Mouse (Mus musculus) hindbrain, postnatal 0 days (tissue): ENCODE results near the gene Th. TPM values are rescaled to one million over a fixed set of nuclear protein-coding genes. Genes with fewer than 3 reads are reported as not detected.

Experiments used
- ATAC-seq: fragments of 200-750 bp; cut with Nextera tagmentation; 2 replicates; pipeline ENCODE4 v1.8.0; 2017; ENCODE audit warnings: mild to moderate bottlenecking, moderate TSS enrichment, moderate library complexity
- DNase-seq: peaks from one replicate; pipeline ENCODE4 v3.0.0-alpha.2; 2015; ENCODE audit warnings: low spot score
- H3K27ac ChIP-seq: fragments of 300-500 bp; sonication (generic); 2 replicates; pipeline ENCODE4 v1.5.1; 2014; ENCODE audit warnings: mild to moderate bottlenecking
- H3K27me3 ChIP-seq: fragments of 300-500 bp; sonication (generic); 2 replicates; pipeline ENCODE4 v1.6.1; 2014; ENCODE audit warnings: low read length, mixed read lengths; ENCODE audit not compliant: insufficient read depth
- H3K36me3 ChIP-seq: fragments of 300-500 bp; sonication (generic); 2 replicates; pipeline ENCODE4 v1.6.1; 2014; ENCODE audit warnings: low read length, mixed read lengths; ENCODE audit not compliant: insufficient read depth
- H3K4me1 ChIP-seq: fragments of 300-500 bp; sonication (generic); 2 replicates; pipeline ENCODE4 v1.6.1; 2014; ENCODE audit warnings: antibody characterized with exemption, low read length, mixed read lengths; ENCODE audit not compliant: insufficient read depth
- H3K4me2 ChIP-seq: fragments of 300-500 bp; sonication (generic); 2 replicates; pipeline ENCODE4 v1.6.1; 2014; ENCODE audit warnings: low read depth, mild to moderate bottlenecking, low read length, moderate library complexity, mixed read lengths
- H3K4me3 ChIP-seq: fragments of 300-500 bp; sonication (generic); 2 replicates; pipeline ENCODE4 v1.5.1; 2014; ENCODE audit warnings: low read length
- H3K9ac ChIP-seq: fragments of 300-500 bp; sonication (generic); replicated peaks from 2 replicates; pipeline ENCODE4 v1.6.1; 2014; ENCODE audit warnings: mild to moderate bottlenecking, low read length, moderate library complexity, mixed read lengths
- H3K9me3 ChIP-seq: fragments of 300-500 bp; sonication (generic); 2 replicates; pipeline ENCODE4 v1.6.1; 2016; ENCODE audit warnings: low read length, mixed read lengths
- CTCF ChIP-seq: IDR thresholded peaks from 2 replicates; pipeline ENCODE4 v1.5.1; 2016; ENCODE audit warnings: antibody characterized with exemption, control low read depth, low read depth
- WGBS: fragments of 180-500 bp; shearing (Covaris S2); extraction: QIAGEN DNeasy Blood & Tissue Kit; methylation state at CpG from one replicate; pipeline ENCODE4 v1.1.7; 2014; 5-methylcytosine and 5-hydroxymethylcytosine counted together
- polyA plus RNA-seq: library from polyadenylated mRNA; unstranded; fragments of >200 nt; fragmentation: Nextera tagmentation; extraction: Ambion mirVana; gene quantifications from 2 replicates; pipeline ENCODE4 v1.2.1, GENCODE M21; 2015
- total RNA-seq: library from RNA; depleted of rRNA; stranded (reverse); fragments of >200 nt; gene quantifications from 2 replicates; pipeline ENCODE4 v1.2.3, GENCODE M21; 2014

The Th gene
- total and polyA plus RNA-seq, 2 experiments from 2014 or later: 12.0 to 13.3 TPM

DNA sequence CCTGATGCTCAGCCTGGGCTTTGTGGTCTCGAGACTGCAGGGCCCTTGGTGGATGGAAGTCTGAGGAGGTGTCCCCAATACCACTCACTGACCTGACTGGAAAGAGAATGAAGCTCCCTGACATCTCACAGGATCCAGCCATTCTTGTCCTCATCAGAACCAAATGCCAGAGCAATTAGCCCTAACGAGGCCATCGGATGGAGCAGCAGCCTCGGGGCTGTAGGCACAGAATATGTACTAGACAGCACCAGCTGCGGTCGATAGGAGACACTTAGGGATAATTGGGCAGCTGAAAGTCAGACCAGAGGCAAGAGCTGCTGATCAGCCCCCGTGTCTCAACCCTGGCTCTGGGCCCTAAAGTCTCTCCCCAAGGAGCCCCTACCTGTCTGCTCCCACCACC, 26.6 kb downstream of the Th start:
- TF ChIP-seq CTCF: no peak
- 65% methylated on average over 7 of the region's 7 CpGs for WGBS
- Histone ChIP-seq H3K9me3 (no peaks in the 10 kb centered on the region), H3K4me1 (peaks cover 12% of the 10 kb centered on the region), H3K4me3 (no peak overlapping the region), H3K27ac (no peak overlapping the region), H3K4me2 (no peak overlapping the region), H3K36me3 (no peaks in the 10 kb centered on the region), H3K9ac (no peak overlapping the region), H3K27me3 (no peaks in the 10 kb centered on the region)
- DNase-seq: no peak
- ATAC-seq: no peak

DNA sequence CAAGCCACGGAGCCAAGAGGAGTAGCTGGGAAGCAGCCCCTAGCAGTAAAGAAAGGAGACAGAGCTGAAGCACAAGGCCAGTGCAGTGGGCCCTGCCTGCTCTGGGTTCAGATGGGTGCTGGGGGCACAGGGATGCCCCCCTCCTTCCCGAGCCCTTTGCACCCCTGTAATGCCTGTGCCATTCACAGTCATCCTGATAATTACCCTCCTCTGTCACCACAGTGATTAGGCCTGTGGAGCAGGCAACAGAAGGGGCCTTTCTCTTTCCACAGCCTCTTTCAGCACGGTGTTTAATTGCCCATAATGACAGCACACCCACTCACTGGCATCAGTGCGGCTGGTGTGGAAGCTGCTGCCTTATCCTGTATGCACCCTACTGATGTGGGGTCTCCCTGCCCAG, 28.0 kb downstream of the Th start:
- no peaks in the 10 kb centered on the region for H3K9me3 ChIP-seq
- TF ChIP-seq CTCF: no peak
- no peaks in the 10 kb centered on the region for H3K27me3 ChIP-seq
- 13% methylated on average over 4 of the region's 4 CpGs for WGBS
- H3K4me1 ChIP-seq: peaks cover 12% of the 10 kb centered on the region
- 0 out of 2 replicates have a peak overlapping the region, but pooled peaks have one; percentile 22 for H3K27ac ChIP-seq
- DNase-seq (peak; percentile 61), ATAC-seq (peak; percentile 82)
- H3K4me2 ChIP-seq: no peak overlapping the region
- H3K4me3 ChIP-seq: no peak overlapping the region
- no peaks in the 10 kb centered on the region for H3K36me3 ChIP-seq
- no peak overlapping the region for H3K9ac ChIP-seq

DNA sequence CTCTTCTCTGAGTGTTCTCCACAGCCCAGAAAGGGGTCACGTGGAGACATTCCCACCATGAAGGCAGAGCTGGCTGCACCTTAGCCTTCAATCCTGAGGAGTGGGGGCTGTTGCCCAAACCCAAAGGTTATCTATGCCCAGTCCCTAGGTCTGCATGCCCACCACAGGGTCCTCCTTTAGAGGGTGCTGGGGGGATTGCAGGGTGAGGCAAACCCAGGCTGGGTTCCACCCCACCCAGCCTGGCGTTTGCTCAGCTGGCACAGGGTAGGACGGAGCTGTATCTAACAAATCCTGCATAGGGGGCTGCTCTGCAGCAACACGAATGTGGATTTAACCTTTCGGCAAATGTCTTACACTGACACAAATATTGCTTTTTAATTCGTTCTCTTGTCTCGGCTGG, 29.2 kb downstream of the Th start:
- H3K4me3 ChIP-seq: no peak overlapping the region
- H3K27ac ChIP-seq: no peak overlapping the region
- no peaks in the 10 kb centered on the region for H3K36me3 ChIP-seq
- H3K4me1 ChIP-seq: peaks cover 12% of the 10 kb centered on the region
- H3K9ac ChIP-seq: no peak overlapping the region
- 55% methylated on average over 7 of the region's 7 CpGs for WGBS
- no peak for TF ChIP-seq CTCF
- H3K9me3 ChIP-seq: no peaks in the 10 kb centered on the region
- ATAC-seq: no peak
- H3K27me3 ChIP-seq: no peaks in the 10 kb centered on the region
- no peak overlapping the region for H3K4me2 ChIP-seq
- DNase-seq: no peak

DNA sequence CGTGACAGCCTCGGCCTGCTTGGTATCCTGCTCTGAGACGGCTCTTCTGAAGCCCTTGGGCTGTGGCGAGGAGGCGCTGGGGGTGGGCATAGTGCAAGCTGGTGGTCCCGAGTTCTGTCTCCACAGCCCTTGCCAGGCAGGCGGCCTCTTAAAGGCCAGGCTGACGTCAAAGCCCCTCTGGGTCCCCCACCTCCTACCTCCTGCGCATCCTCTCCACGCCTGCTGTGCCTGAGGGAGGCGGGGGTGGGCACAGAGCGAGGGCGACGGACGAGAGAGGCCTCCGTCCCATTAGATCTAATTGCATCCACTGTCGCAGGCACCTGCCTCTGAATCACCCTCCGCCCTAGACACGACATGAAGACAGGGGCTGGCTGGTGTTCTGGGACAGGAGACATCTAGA, 31.1 kb downstream of the Th start:
- H3K4me2 ChIP-seq: no peak overlapping the region
- 62% methylated on average over 19 of the region's 19 CpGs for WGBS
- no peak for ATAC-seq

DNA sequence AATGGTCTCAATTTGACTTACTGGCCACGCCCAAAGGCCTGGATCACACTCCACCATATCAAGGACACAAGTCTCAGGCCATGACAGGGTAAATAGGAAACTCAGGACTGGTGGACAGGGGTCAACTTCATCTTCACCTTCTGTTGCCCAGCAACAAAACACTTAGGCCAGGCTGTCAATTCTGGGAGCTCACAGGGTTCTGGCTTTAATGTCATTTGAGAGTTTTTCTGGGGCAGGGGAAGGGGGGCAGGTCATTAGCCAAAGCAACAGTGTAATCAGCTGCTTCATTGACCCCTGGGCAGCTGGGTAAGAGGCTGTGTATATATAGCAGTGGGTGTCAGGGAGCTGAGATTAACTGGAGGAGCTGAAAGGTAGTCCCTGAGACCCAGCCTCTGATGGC, 33.5 kb downstream of the Th start:
- 64% methylated on average over 1 of the region's 1 CpGs for WGBS
- Histone ChIP-seq H3K4me3 (no peak overlapping the region), H3K9ac (no peak overlapping the region), H3K4me1 (peaks cover 7% of the 10 kb centered on the region), H3K27me3 (no peaks in the 10 kb centered on the region), H3K9me3 (no peaks in the 10 kb centered on the region), H3K27ac (no peak overlapping the region), H3K4me2 (no peak overlapping the region), H3K36me3 (no peaks in the 10 kb centered on the region)
- ATAC-seq: no peak
- TF ChIP-seq CTCF: no peak
- DNase-seq: no peak

More for the DNA sequence above, 31.1 kb downstream of the Th start:
- Histone ChIP-seq H3K9me3 (no peaks in the 10 kb centered on the region), H3K27me3 (no peaks in the 10 kb centered on the region), H3K4me3 (no peak overlapping the region), H3K27ac (no peak overlapping the region), H3K36me3 (no peaks in the 10 kb centered on the region), H3K4me1 (peaks cover 12% of the 10 kb centered on the region), H3K9ac (no peak overlapping the region)
- TF ChIP-seq CTCF: no peak
- DNase-seq: no peak

DNA sequence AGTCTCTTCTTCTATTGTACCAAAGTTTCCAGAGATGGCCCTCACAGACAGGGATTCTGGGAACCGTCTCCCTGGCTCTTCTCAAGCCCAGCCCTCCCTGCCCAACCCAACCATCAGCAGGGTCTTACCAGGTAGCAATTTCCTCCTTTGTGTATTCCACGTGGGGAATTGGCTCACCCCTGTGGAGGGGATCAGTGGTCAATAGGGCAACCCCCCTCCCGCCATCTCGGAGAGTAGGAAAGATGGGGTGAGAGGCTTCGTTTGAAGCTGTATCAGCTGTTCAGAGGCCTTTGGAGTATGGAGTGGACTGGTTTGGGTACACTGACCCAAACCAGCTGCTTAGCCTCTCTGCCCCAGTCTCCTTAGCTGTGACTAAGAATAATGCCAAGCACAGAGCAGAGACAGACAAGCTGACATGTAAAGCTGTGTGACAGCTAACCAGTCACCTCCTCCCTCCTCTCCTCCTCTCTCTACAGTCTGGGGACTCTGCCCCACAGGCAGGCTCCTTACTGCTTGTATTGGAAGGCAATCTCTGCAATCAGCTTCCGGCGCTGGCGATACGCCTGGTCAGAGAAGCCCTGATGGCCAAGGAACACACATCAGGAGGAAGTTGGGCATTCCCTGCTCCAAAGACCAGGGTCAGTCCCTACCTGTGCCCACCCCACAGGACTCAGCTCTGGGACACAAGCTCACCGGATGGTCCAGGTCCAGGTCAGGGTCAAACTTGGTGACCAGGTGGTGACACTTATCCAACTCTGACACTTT, 34.8 kb downstream of the Th start:
- Histone ChIP-seq H3K27ac (no peak overlapping the region), H3K27me3 (no peaks in the 10 kb centered on the region), H3K9ac (no peak overlapping the region), H3K36me3 (no peaks in the 10 kb centered on the region), H3K4me3 (no peak overlapping the region), H3K4me1 (no peaks in the 10 kb centered on the region), H3K9me3 (no peaks in the 10 kb centered on the region), H3K4me2 (no peak overlapping the region)
- ATAC-seq: no peak
- DNase-seq: no peak
- no peak for TF ChIP-seq CTCF
- 75% methylated on average over 10 of the region's 10 CpGs for WGBS

DNA sequence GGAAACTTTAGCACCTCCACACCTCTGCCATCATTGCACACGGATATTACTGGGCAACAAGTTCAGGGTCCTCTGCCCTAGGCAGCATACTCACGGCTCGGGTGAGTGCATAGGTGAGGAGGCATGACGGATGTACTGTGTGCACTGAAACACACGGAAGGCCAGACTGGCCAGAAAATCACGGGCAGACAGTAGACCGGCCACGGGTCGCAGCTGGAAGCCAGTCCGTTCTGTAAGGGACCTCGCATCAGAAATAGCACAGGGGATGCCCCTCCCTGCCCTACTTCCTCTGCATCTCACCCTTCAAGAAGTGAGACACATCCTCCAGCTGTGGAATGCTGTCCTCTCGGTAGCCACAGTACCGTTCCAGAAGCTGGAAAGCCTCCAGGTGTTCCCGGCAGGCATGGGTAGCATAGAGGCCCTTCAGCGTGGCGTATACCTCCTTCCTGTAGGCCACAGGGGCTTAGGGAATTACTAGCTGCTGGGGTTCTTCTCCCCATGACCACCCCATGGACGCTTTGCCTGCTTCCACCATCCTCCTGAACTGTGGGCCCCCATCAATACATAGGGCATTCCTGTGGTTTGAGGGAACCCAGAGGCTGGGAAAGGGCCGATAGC, 35.6 kb downstream of the Th start:
- no peak overlapping the region for H3K27ac ChIP-seq
- H3K4me2 ChIP-seq: no peak overlapping the region
- H3K36me3 ChIP-seq: no peaks in the 10 kb centered on the region
- 81% methylated on average over 18 of the region's 18 CpGs for WGBS
- TF ChIP-seq CTCF: no peak
- ATAC-seq (no peak), DNase-seq (no peak)
- H3K9me3 ChIP-seq: no peaks in the 10 kb centered on the region
- no peak overlapping the region for H3K4me3 ChIP-seq
- no peaks in the 10 kb centered on the region for H3K4me1 ChIP-seq
- H3K9ac ChIP-seq: no peak overlapping the region
- H3K27me3 ChIP-seq: no peaks in the 10 kb centered on the region
